Mouse (Mus musculus) thymus, adult 2 months (tissue): ENCODE results near the gene Gm20909. TPM values are rescaled to one million over a fixed set of nuclear protein-coding genes. Genes with fewer than 3 reads are reported as not detected.
"Not testable (repeated sequence)": the region's sequence is repeated elsewhere in the genome, so short reads cannot be mapped to it uniquely, and the experiment has no call there.

Experiments used
- DNase-seq: peaks from one replicate; pipeline ENCODE4 v3.0.0; 2021
- H3K27ac ChIP-seq: fragments of 200-500 bp; 2 replicates; pipeline ENCODE4 v1.5.1; 2012; ENCODE audit warnings: low read length, control low read depth; ENCODE audit not compliant: control insufficient read depth, insufficient read depth
- H3K27me3 ChIP-seq: fragments of 200-500 bp; 2 replicates; pipeline ENCODE4 v1.6.1; 2012; ENCODE audit warnings: mild to moderate bottlenecking, low read length, moderate library complexity, mixed read lengths; ENCODE audit not compliant: control insufficient read depth, insufficient read depth
- H3K36me3 ChIP-seq: fragments of 200-500 bp; 2 replicates; pipeline ENCODE4 v1.6.1; 2012; ENCODE audit warnings: mild to moderate bottlenecking, low read length, moderate library complexity; ENCODE audit not compliant: control insufficient read depth, insufficient read depth
- H3K4me1 ChIP-seq: fragments of 200-500 bp; replicated peaks from 2 replicates; pipeline ENCODE4 v1.6.1; 2012; ENCODE audit warnings: low read length; ENCODE audit not compliant: control insufficient read depth, insufficient read depth
- H3K4me3 ChIP-seq: fragments of 200-500 bp; 2 replicates; pipeline ENCODE4 v1.5.1; 2012; ENCODE audit warnings: mild to moderate bottlenecking, low read length, control low read depth, moderate library complexity; ENCODE audit not compliant: control insufficient read depth, insufficient read depth
- WGBS: fragments of 180-500 bp; shearing (Covaris S2); methylation state at CpG from one replicate; pipeline ENCODE4 v1.1.7; 2018; 5-methylcytosine and 5-hydroxymethylcytosine counted together
- polyA plus RNA-seq: library from polyadenylated mRNA; depleted of rRNA; stranded (reverse); fragments of >200 nt; gene quantifications from 2 replicates; pipeline ENCODE4 v1.2.3, GENCODE M21; 2012; rRNA removed

The Gm20909 gene
- polyA plus RNA-seq = not detected in 2 replicates

DNA sequence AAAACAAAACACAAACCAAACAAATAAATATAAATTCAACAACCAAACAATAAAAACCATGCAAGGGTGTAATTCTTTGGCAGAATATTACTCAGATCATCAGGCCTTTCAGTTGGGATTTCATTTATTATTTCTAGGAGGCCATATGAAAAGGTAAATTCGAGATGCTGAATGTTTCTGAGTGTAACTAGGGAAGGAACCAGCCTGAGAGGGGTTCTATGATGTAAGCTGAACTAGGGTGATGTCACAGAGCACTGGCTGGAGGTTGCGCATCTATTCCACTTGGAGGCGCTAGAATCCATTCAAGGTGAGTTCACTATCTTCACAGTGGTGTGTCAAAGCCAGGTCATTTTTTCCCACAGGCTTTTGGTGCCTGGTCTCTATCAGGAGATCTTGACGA is at the start of gene Gm20909:
TSS of gene Gm20909 (plus strand) at position 301 of the 400 bp plus-strand sequence.
- H3K4me1 ChIP-seq, H3K27me3 ChIP-seq, H3K27ac ChIP-seq, H3K4me3 ChIP-seq, DNase-seq, H3K36me3 ChIP-seq: not testable (repeated sequence)
- WGBS = no CpG with 5 or more reads among the region's 4 CpGs

Other genes starting within 250 kb of the Gm20909 start
- gene Gm29866, start 170.9 kb upstream of the Gm20909 start, polyA plus RNA-seq = not detected in 2 replicates
- not detected in 2 replicates for gene Gm20865, start 77.0 kb downstream of the Gm20909 start, polyA plus RNA-seq